Mouse (Mus musculus) G1E (cell line): ENCODE results near the gene Tnrc6c.
A peak's percentile ranks its signal among the peaks of the same experiment; 100 is the strongest.

Source experiments
- CTCF ChIP-seq: IDR thresholded peaks from 2 replicates; pipeline ENCODE4 v1.5.1; 2012; ENCODE audit warnings: low read depth, low read length, inconsistent platforms, mixed read lengths
- GATA1 ChIP-seq: IDR thresholded peaks from 2 replicates; pipeline ENCODE4 v1.6.1; 2012; ENCODE audit warnings: borderline replicate concordance, low read length, inconsistent platforms, mixed read lengths
- POLR2AphosphoS5 ChIP-seq: IDR thresholded peaks from 2 replicates; pipeline ENCODE4 v1.6.1; 2012; ENCODE audit warnings: low read depth, low read length, inconsistent platforms; ENCODE audit not compliant: insufficient replicate concordance
- TAL1 ChIP-seq: conservative IDR thresholded peaks from 2 replicates; pipeline ENCODE4 v1.6.1; 2012; ENCODE audit warnings: low read depth, low read length, inconsistent platforms, mixed read lengths

DNA sequence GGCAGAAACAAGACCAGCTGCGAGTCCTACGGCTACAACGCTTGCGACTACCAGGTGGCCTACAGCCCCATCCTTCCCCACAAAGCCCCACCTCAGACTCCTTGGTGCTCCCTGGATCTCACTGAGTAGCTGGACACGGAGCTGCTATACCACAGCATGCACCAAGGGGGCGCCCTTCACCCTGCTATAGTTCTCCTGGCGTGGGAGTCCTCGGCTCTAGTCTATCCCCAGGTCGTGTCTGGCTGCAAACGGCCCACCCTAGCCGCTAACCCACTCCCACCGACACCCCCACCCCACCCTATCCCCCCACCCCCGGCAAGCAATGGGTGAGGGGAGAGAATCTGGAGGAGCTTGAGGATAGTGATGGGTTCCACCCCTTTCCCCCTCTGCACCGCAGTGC, 136.2 kb downstream of the Tnrc6c start:
- TF ChIP-seq CTCF = peak; percentile 93
- TF ChIP-seq POLR2AphosphoS5 = no peak
- no peak for TF ChIP-seq TAL1
- TF ChIP-seq GATA1 = no peak
